Mouse (Mus musculus) embryonic fibroblast, embryonic 13.5 days (primary cell): ENCODE results near the gene Nsun6.

Experiments used
- CTCF ChIP-seq: IDR thresholded peaks from 2 replicates; pipeline ENCODE4 v1.5.1; 2011; ENCODE audit warnings: mild to moderate bottlenecking, control low read depth, low read length, moderate library complexity, borderline replicate concordance; ENCODE audit not compliant: insufficient read depth
- POLR2A ChIP-seq: IDR thresholded peaks from 2 replicates; pipeline ENCODE4 v1.6.1; 2011; ENCODE audit warnings: low read depth, mild to moderate bottlenecking, control low read depth, low read length, moderate library complexity

DNA sequence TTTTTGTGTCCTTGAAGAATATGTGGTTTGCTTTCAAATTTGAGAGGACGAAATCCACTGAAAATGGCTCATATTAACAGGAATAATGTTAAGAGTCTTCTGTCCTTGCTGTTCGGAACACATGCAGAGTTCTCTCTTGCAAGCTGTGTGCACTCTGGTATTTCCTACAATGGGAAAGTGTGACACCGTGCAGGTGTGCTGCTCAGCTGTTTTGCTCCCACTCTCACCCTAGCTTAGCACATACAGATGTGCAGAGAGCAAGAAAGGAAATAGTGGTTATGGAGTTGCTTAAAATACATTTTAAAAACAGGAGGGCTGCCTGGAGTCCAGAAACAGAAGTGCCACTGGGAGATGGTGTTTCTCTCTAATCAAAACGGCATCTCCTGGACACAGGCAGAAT lies 65.5 kb downstream of the Nsun6 start:
- no peak for TF ChIP-seq CTCF
- no peak for TF ChIP-seq POLR2A
